Mouse (Mus musculus): Measurements from ENCODE around the gene Olfml2b. TPM values are rescaled to one million over a fixed set of nuclear protein-coding genes. Genes with fewer than 3 reads are reported as not detected.

Olfml2b gene
- polyA plus RNA-seq, 1 experiment from 2014 or later: 4.4 TPM

Other genes with a start within 250 kb of the Olfml2b start
- gene Nos1ap, start 54.7 kb upstream of the Olfml2b start, polyA plus RNA-seq (2015; fragmentation: Nextera tagmentation; extraction: Ambion mirVana): 14.8 and 17.1 TPM in 2 replicates
- 6.5 and 7.0 TPM in 2 replicates for gene Atf6, start 223.2 kb downstream of the Olfml2b start, polyA plus RNA-seq (2015; fragmentation: Nextera tagmentation; extraction: Ambion mirVana)
- gene Gm26620, start 240.5 kb downstream of the Olfml2b start, polyA plus RNA-seq (2015; fragmentation: Nextera tagmentation; extraction: Ambion mirVana): 0.59 and 1.3 TPM in 2 replicates
- gene Dusp12, start 241.0 kb downstream of the Olfml2b start, polyA plus RNA-seq (2015; fragmentation: Nextera tagmentation; extraction: Ambion mirVana): 44.0 and 47.0 TPM in 2 replicates

Data from hindbrain, embryonic 16.5 days (tissue).